Mouse (Mus musculus): ENCODE data around the gene Sgcd. TPM values are rescaled to one million over a fixed set of nuclear protein-coding genes. Genes with fewer than 3 reads are reported as not detected.

Sgcd gene
- 0.24 and 0.26 TPM in 2 replicates for polyA plus RNA-seq (2015; fragmentation: Nextera tagmentation; extraction: Ambion mirVana)

- Histone ChIP-seq H3K9ac (no peak within 1 kb of the TSS), H3K27ac (replicated peaks) (no peak within 1 kb of the TSS), H3K4me2 (peak within 1 kb of the TSS; percentile 53), H3K4me1 (replicated peaks) (no peaks in the 10 kb centered on the region), H3K9me3 (replicated peaks) (no peaks in the 10 kb centered on the region), H3K4me3 (replicated peaks) (peak within 1 kb of the TSS; percentile 33), H3K36me3 (replicated peaks) (no peaks in the 10 kb centered on the region), H3K27me3 (peaks cover 36% of the 10 kb centered on the region)
- WGBS (ENCODE audit: insufficient replicate concordance), result under 1% methylated on average over 62 of the region's 67 CpGs
- ATAC-seq (ENCODE audit: insufficient read depth), result no peak
Observed at GRCm38 (mm10) chr11:47988697-47989533, at the start of gene Sgcd. Sgcd (minus strand) TSS chr11:47988969.

GRCm38 (mm10) chr11:48038051-48038450 lies 49.3 kb upstream of the Sgcd start:
- H3K4me1 ChIP-seq (replicated peaks), result no peaks in the 10 kb centered on the region
- no peak for ATAC-seq (ENCODE audit: insufficient read depth)
- no peaks in the 10 kb centered on the region for H3K36me3 ChIP-seq (replicated peaks)
- no peak overlapping the region for H3K4me2 ChIP-seq
- H3K4me3 ChIP-seq (replicated peaks), result no peak overlapping the region
- no peak overlapping the region for H3K9ac ChIP-seq
- H3K27me3 ChIP-seq, result no peaks in the 10 kb centered on the region
- no peak overlapping the region for H3K27ac ChIP-seq (replicated peaks)
- 59% methylated on average over 4 of the region's 4 CpGs for WGBS (ENCODE audit: insufficient replicate concordance)
- H3K9me3 ChIP-seq (replicated peaks), result no peaks in the 10 kb centered on the region

GRCm38 (mm10) chr11:48012836-48013235 lies 24.1 kb upstream of the Sgcd start:
- H3K27ac ChIP-seq (replicated peaks), result no peak overlapping the region
- no peaks in the 10 kb centered on the region for H3K4me1 ChIP-seq (replicated peaks)
- H3K36me3 ChIP-seq (replicated peaks), result no peaks in the 10 kb centered on the region
- no peak overlapping the region for H3K4me2 ChIP-seq
- no peak overlapping the region for H3K4me3 ChIP-seq (replicated peaks)
- no peaks in the 10 kb centered on the region for H3K9me3 ChIP-seq (replicated peaks)
- 37% methylated on average over 3 of the region's 3 CpGs for WGBS (ENCODE audit: insufficient replicate concordance)
- H3K9ac ChIP-seq, result no peak overlapping the region
- no peak for ATAC-seq (ENCODE audit: insufficient read depth)
- H3K27me3 ChIP-seq, result no peaks in the 10 kb centered on the region

GRCm38 (mm10) chr11:47988333-47988696 lies 454 bp downstream of the Sgcd start:
- Histone ChIP-seq H3K4me3 (replicated peaks) (peak overlapping the region; percentile 33), H3K4me2 (peak overlapping the region; percentile 53), H3K9ac (no peak overlapping the region), H3K36me3 (replicated peaks) (no peaks in the 10 kb centered on the region), H3K9me3 (replicated peaks) (no peaks in the 10 kb centered on the region), H3K4me1 (replicated peaks) (no peaks in the 10 kb centered on the region), H3K27ac (replicated peaks) (no peak overlapping the region), H3K27me3 (peaks cover 36% of the 10 kb centered on the region)
- under 1% methylated on average over 31 of the region's 31 CpGs for WGBS (ENCODE audit: insufficient replicate concordance)
- ATAC-seq (ENCODE audit: insufficient read depth), result no peak

- Histone ChIP-seq H3K4me3 (replicated peaks) (no peak overlapping the region), H3K9ac (no peak overlapping the region), H3K27me3 (peaks cover 36% of the 10 kb centered on the region), H3K9me3 (replicated peaks) (no peaks in the 10 kb centered on the region), H3K4me2 (no peak overlapping the region), H3K36me3 (replicated peaks) (no peaks in the 10 kb centered on the region), H3K4me1 (replicated peaks) (no peaks in the 10 kb centered on the region), H3K27ac (replicated peaks) (no peak overlapping the region)
- ATAC-seq (ENCODE audit: insufficient read depth), result no peak
- 14% methylated on average over 12 of the region's 12 CpGs for WGBS (ENCODE audit: insufficient replicate concordance)
Observed at GRCm38 (mm10) chr11:47987893-47988267, 889 bp downstream of the Sgcd start.

GRCm38 (mm10) chr11:47987251-47987892 lies 1.4 kb downstream of the Sgcd start:
- ATAC-seq (ENCODE audit: insufficient read depth), result no peak
- Histone ChIP-seq H3K4me3 (replicated peaks) (no peak overlapping the region), H3K4me2 (no peak overlapping the region), H3K9ac (no peak overlapping the region), H3K9me3 (replicated peaks) (no peaks in the 10 kb centered on the region), H3K36me3 (replicated peaks) (no peaks in the 10 kb centered on the region), H3K27ac (replicated peaks) (no peak overlapping the region), H3K27me3 (peaks cover 36% of the 10 kb centered on the region), H3K4me1 (replicated peaks) (no peaks in the 10 kb centered on the region)
- WGBS (ENCODE audit: insufficient replicate concordance), result 46% methylated on average over 8 of the region's 8 CpGs

GRCm38 (mm10) chr11:47982152-47982551 lies 6.6 kb downstream of the Sgcd start:
- H3K9ac ChIP-seq, result no peak overlapping the region
- ATAC-seq (ENCODE audit: insufficient read depth), result no peak
- H3K27ac ChIP-seq (replicated peaks), result no peak overlapping the region
- H3K27me3 ChIP-seq, result peaks cover 6% of the 10 kb centered on the region; the same call in 1 of the 2 replicates
- no peaks in the 10 kb centered on the region for H3K4me1 ChIP-seq (replicated peaks)
- no peaks in the 10 kb centered on the region for H3K36me3 ChIP-seq (replicated peaks)
- H3K9me3 ChIP-seq (replicated peaks), result no peaks in the 10 kb centered on the region
- no peak overlapping the region for H3K4me2 ChIP-seq
- 50% methylated on average over 1 of the region's 1 CpGs for WGBS (ENCODE audit: insufficient replicate concordance)
- no peak overlapping the region for H3K4me3 ChIP-seq (replicated peaks)

GRCm38 (mm10) chr11:47981108-47981507 lies 7.7 kb downstream of the Sgcd start:
- no peak overlapping the region for H3K9ac ChIP-seq
- WGBS (ENCODE audit: insufficient replicate concordance), result 34% methylated on average over 2 of the region's 2 CpGs
- H3K4me2 ChIP-seq, result no peak overlapping the region
- H3K9me3 ChIP-seq (replicated peaks), result no peaks in the 10 kb centered on the region
- no peaks in the 10 kb centered on the region for H3K27me3 ChIP-seq
- no peaks in the 10 kb centered on the region for H3K36me3 ChIP-seq (replicated peaks)
- no peak for ATAC-seq (ENCODE audit: insufficient read depth)
- no peak overlapping the region for H3K4me3 ChIP-seq (replicated peaks)
- H3K27ac ChIP-seq (replicated peaks), result no peak overlapping the region
- H3K4me1 ChIP-seq (replicated peaks), result no peaks in the 10 kb centered on the region

GRCm38 (mm10) chr11:47953291-47953690 lies 35.5 kb downstream of the Sgcd start:
- Histone ChIP-seq H3K4me1 (replicated peaks) (no peaks in the 10 kb centered on the region), H3K9me3 (replicated peaks) (no peaks in the 10 kb centered on the region), H3K27ac (replicated peaks) (no peak overlapping the region), H3K4me2 (no peak overlapping the region), H3K36me3 (replicated peaks) (no peaks in the 10 kb centered on the region), H3K9ac (no peak overlapping the region), H3K27me3 (no peaks in the 10 kb centered on the region), H3K4me3 (replicated peaks) (no peak overlapping the region)
- whole genome bisulfite sequencing (ENCODE audit: insufficient replicate concordance), result 51% methylated on average over 3 of the region's 3 CpGs
- no peak for ATAC-seq (ENCODE audit: insufficient read depth)

GRCm38 (mm10) chr11:47952366-47952765 lies 36.4 kb downstream of the Sgcd start:
- H3K9ac ChIP-seq, result no peak overlapping the region
- no peaks in the 10 kb centered on the region for H3K27me3 ChIP-seq
- no peak overlapping the region for H3K4me3 ChIP-seq (replicated peaks)
- no peak overlapping the region for H3K27ac ChIP-seq (replicated peaks)
- no peak for ATAC-seq (ENCODE audit: insufficient read depth)
- WGBS (ENCODE audit: insufficient replicate concordance), result 65% methylated on average over 4 of the region's 4 CpGs
- H3K36me3 ChIP-seq (replicated peaks), result no peaks in the 10 kb centered on the region
- H3K4me1 ChIP-seq (replicated peaks), result no peaks in the 10 kb centered on the region
- H3K9me3 ChIP-seq (replicated peaks), result no peaks in the 10 kb centered on the region
- H3K4me2 ChIP-seq, result no peak overlapping the region

GRCm38 (mm10) chr11:47939795-47940194 lies 49.0 kb downstream of the Sgcd start:
- no peak for ATAC-seq (ENCODE audit: insufficient read depth)
- Histone ChIP-seq H3K4me1 (replicated peaks) (no peaks in the 10 kb centered on the region), H3K9ac (no peak overlapping the region), H3K4me3 (replicated peaks) (no peak overlapping the region), H3K27ac (replicated peaks) (no peak overlapping the region), H3K27me3 (no peaks in the 10 kb centered on the region), H3K9me3 (replicated peaks) (no peaks in the 10 kb centered on the region), H3K4me2 (no peak overlapping the region), H3K36me3 (replicated peaks) (no peaks in the 10 kb centered on the region)
- 54% methylated on average over 2 of the region's 2 CpGs for WGBS (ENCODE audit: insufficient replicate concordance)
